Mouse (Mus musculus): ENCODE measurements around the gene Sf3a1.

DNA sequence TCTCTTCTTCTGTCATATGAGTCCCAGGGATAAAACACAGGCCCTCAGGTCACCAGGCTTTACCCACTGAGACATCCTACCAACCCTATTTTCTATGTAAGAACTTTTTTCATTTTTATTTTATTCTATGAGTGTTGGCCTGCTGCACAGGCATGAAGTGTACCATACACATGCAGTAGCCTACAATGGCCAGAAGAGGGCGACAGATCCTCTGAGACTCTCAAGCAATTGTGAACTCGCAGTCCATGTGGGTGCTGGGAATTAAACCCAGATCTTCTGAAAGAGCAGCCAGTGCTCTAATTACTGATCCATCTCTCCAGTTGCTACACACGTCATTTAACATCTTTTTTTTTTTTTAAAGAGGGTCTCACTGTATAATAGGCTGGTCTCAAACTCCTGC, 26.7 kb upstream of the Sf3a1 start:
- TF ChIP-seq POLR2A (IDR thresholded peaks at IDR 0.05; ENCODE audit: control insufficient read depth, low read depth, low read length) (no peak), CTCF (IDR thresholded peaks at IDR 0.05; ENCODE audit: control insufficient read depth, insufficient read depth, insufficient replicate concordance, low read depth, low read length) (peak; percentile 62; the same call in 1 of the 2 replicates)

Data from testis, adult 2 months (tissue).